Mouse (Mus musculus) ES-CJ7 (cell line): ENCODE measurements at regions not wholly inside any gene's neighbourhood (a gene's known extent, or its start where the extent isn't known, plus 50 kb on each side); places are given as distances from the start of the nearest gene placed in this dataset.
"Not testable (repeated sequence)": the region's sequence is repeated elsewhere in the genome, so short reads cannot be mapped to it uniquely, and the experiment has no call there.

Experiments used
- DNase-seq: peaks from one replicate; pipeline ENCODE4 v3.0.0; 2011; ENCODE audit warnings: low read depth, low spot score

GRCm38 (mm10) chr8:56927166-56927565 is 376.3 kb downstream of the Fbxo8 start:
- no peak for DNase-seq

GRCm38 (mm10) chr8:56929076-56929475 is 378.2 kb downstream of the Fbxo8 start:
- no peak for DNase-seq

- no peak for DNase-seq
Measured at GRCm38 (mm10) chr8:56932421-56932820, 381.5 kb downstream of the Fbxo8 start.

GRCm38 (mm10) chr8:56962186-56962585 is 358.6 kb upstream of the Hand2 start:
- no peak for DNase-seq

GRCm38 (mm10) chr8:56970311-56970710 is 350.5 kb upstream of the Hand2 start:
- DNase-seq, result no peak

- DNase-seq, result no peak
Measured at GRCm38 (mm10) chr8:56978994-56979393, 341.8 kb upstream of the Hand2 start.

GRCm38 (mm10) chr8:56979416-56979815 is 341.4 kb upstream of the Hand2 start:
- peak; percentile 28 for DNase-seq

GRCm38 (mm10) chr8:57010318-57011024 is 310.3 kb upstream of the Hand2 start:
- no peak for DNase-seq

GRCm38 (mm10) chr8:57013813-57014320 is 306.9 kb upstream of the Hand2 start:
- DNase-seq, result no peak

GRCm38 (mm10) chr8:57016329-57016728 is 304.5 kb upstream of the Hand2 start:
- no peak for DNase-seq

- not testable (repeated sequence) for DNase-seq
Measured at GRCm38 (mm10) chr8:57028096-57028495, 292.7 kb upstream of the Hand2 start.

- DNase-seq, result no peak
Measured at GRCm38 (mm10) chr8:57048490-57048889, 272.3 kb upstream of the Hand2 start.

GRCm38 (mm10) chr8:57048909-57049308 is 271.9 kb upstream of the Hand2 start:
- DNase-seq, result no peak

GRCm38 (mm10) chr8:57052661-57053060 is 268.1 kb upstream of the Hand2 start:
- DNase-seq, result no peak

GRCm38 (mm10) chr8:57076995-57077394 is 243.8 kb upstream of the Hand2 start:
- DNase-seq, result no peak

- no peak for DNase-seq
Measured at GRCm38 (mm10) chr8:57086811-57087210, 234.0 kb upstream of the Hand2 start.

- DNase-seq, result no peak
Measured at GRCm38 (mm10) chr8:57092403-57092802, 228.4 kb upstream of the Hand2 start.

- no peak for DNase-seq
Measured at GRCm38 (mm10) chr8:57095169-57095568, 225.6 kb upstream of the Hand2 start.

- DNase-seq, result not testable (repeated sequence)
Measured at GRCm38 (mm10) chr8:57110765-57111402, 209.9 kb upstream of the Hand2 start.

GRCm38 (mm10) chr8:57111403-57111771 is 209.4 kb upstream of the Hand2 start:
- DNase-seq, result no peak

- DNase-seq, result no peak
Measured at GRCm38 (mm10) chr8:57113915-57114314, 206.9 kb upstream of the Hand2 start.

GRCm38 (mm10) chr8:57115303-57115702 is 205.5 kb upstream of the Hand2 start:
- no peak for DNase-seq

- DNase-seq, result no peak
Measured at GRCm38 (mm10) chr8:57134041-57134440, 186.7 kb upstream of the Hand2 start.
